Mouse (Mus musculus) olfactory bulb, adult 2 months (tissue): Measurements from ENCODE around the gene Enpep. TPM values are rescaled to one million over a fixed set of nuclear protein-coding genes. Genes with fewer than 3 reads are reported as not detected.
A peak's percentile ranks its signal among the peaks of the same experiment; 100 is the strongest.

Experiments used
- H3K27ac ChIP-seq: fragments of 200-500 bp; 2 replicates; pipeline ENCODE4 v1.5.1; 2012; ENCODE audit warnings: low read depth, low read length; ENCODE audit not compliant: insufficient read depth
- H3K4me1 ChIP-seq: fragments of 200-500 bp; 2 replicates; pipeline ENCODE4 v1.6.1; 2012; ENCODE audit warnings: low read length; ENCODE audit not compliant: control insufficient read depth, insufficient read depth
- H3K4me3 ChIP-seq: fragments of 200-500 bp; 2 replicates; pipeline ENCODE4 v1.5.1; 2012; ENCODE audit warnings: mild to moderate bottlenecking, low read depth, low read length, moderate library complexity; ENCODE audit not compliant: insufficient read depth
- CTCF ChIP-seq: fragments of 200-500 bp; IDR thresholded peaks from 2 replicates; pipeline ENCODE4 v1.5.1; 2012; ENCODE audit warnings: low read depth, mild to moderate bottlenecking, low read length, moderate library complexity; ENCODE audit not compliant: insufficient read depth
- POLR2A ChIP-seq: fragments of 200-500 bp; IDR thresholded peaks from 2 replicates; pipeline ENCODE4 v1.6.1; 2012; ENCODE audit warnings: mild to moderate bottlenecking, low read depth, low read length, moderate library complexity; ENCODE audit not compliant: insufficient read depth
- whole genome bisulfite sequencing: fragments of 180-500 bp; shearing (Covaris S2); methylation state at CpG from one replicate; pipeline ENCODE4 v1.1.7; 2018; 5-methylcytosine and 5-hydroxymethylcytosine counted together
- polyA plus RNA-seq: library from polyadenylated mRNA; stranded (reverse); fragments of >200 nt; gene quantifications from 2 replicates; pipeline ENCODE4 v1.2.4, GENCODE M21; 2012; ENCODE audit warnings: low replicate concordance; ENCODE audit not compliant: missing spikeins, insufficient read depth, insufficient read length

Enpep gene
- polyA plus RNA-seq, 1 experiment: not detected

GRCm38 (mm10) chr3:129351320-129351877 lies 18.9 kb upstream of the Enpep start:
- Histone ChIP-seq H3K4me1 (no peaks in the 10 kb centered on the region), H3K4me3 (no peak overlapping the region), H3K27ac (no peak overlapping the region)
- WGBS: 86% methylated on average over 11 of the region's 11 CpGs
- TF ChIP-seq CTCF (no peak), POLR2A (no peak)

GRCm38 (mm10) chr3:129347277-129347676 lies 14.8 kb upstream of the Enpep start:
- TF ChIP-seq CTCF (no peak), POLR2A (no peak)
- Histone ChIP-seq H3K4me3 (no peak overlapping the region), H3K27ac (no peak overlapping the region), H3K4me1 (no peaks in the 10 kb centered on the region)
- WGBS: 89% methylated on average over 10 of the region's 10 CpGs

- Histone ChIP-seq H3K27ac (no peak overlapping the region), H3K4me3 (no peak overlapping the region), H3K4me1 (no peaks in the 10 kb centered on the region)
- WGBS: 98% methylated on average over 1 of the region's 1 CpGs
- no peak for TF ChIP-seq CTCF
- TF ChIP-seq POLR2A: no peak
These were observed 10.2 kb upstream of the Enpep start for GRCm38 (mm10) chr3:129342767-129343166.

GRCm38 (mm10) chr3:129341066-129341465 lies 8.5 kb upstream of the Enpep start:
- TF ChIP-seq CTCF (no peak), POLR2A (no peak)
- no peaks in the 10 kb centered on the region for H3K4me1 ChIP-seq

GRCm38 (mm10) chr3:129338296-129339091 lies 6.0 kb upstream of the Enpep start:
- TF ChIP-seq POLR2A (no peak), CTCF (no peak)
- no peaks in the 10 kb centered on the region for H3K4me1 ChIP-seq
- H3K4me3 ChIP-seq: no peak overlapping the region
- no peak overlapping the region for H3K27ac ChIP-seq
- 27% methylated on average over 14 of the region's 14 CpGs for WGBS

More at GRCm38 (mm10) chr3:129341066-129341465, 8.5 kb upstream of the Enpep start:
- no peak overlapping the region for H3K27ac ChIP-seq
- no peak overlapping the region for H3K4me3 ChIP-seq

GRCm38 (mm10) chr3:129332142-129332541 lies 378 bp downstream of the Enpep start:
- TF ChIP-seq CTCF (no peak), POLR2A (no peak)
- Histone ChIP-seq H3K27ac (no peak overlapping the region), H3K4me3 (peak overlapping the region; percentile 29; the same call in 1 of the 2 replicates), H3K4me1 (peaks cover 10% of the 10 kb centered on the region)
- 71% methylated on average over 7 of the region's 7 CpGs for WGBS

GRCm38 (mm10) chr3:129331427-129331826 lies 1.1 kb downstream of the Enpep start:
- Histone ChIP-seq H3K4me1 (peaks cover 10% of the 10 kb centered on the region), H3K27ac (no peak overlapping the region), H3K4me3 (no peak overlapping the region)
- no peak for TF ChIP-seq CTCF
- no peak for TF ChIP-seq POLR2A
- whole genome bisulfite sequencing: 93% methylated on average over 6 of the region's 6 CpGs

- H3K4me1 ChIP-seq: peaks cover 10% of the 10 kb centered on the region
- no peak overlapping the region for H3K27ac ChIP-seq
- no peak overlapping the region for H3K4me3 ChIP-seq
- WGBS: 88% methylated on average over 4 of the region's 4 CpGs
- no peak for TF ChIP-seq CTCF
- TF ChIP-seq POLR2A: no peak
These were observed 4.5 kb downstream of the Enpep start for GRCm38 (mm10) chr3:129328056-129328455.

- WGBS: 75% methylated on average over 6 of the region's 6 CpGs
- TF ChIP-seq POLR2A (no peak), CTCF (no peak)
- Histone ChIP-seq H3K27ac (no peak overlapping the region), H3K4me1 (no peaks in the 10 kb centered on the region), H3K4me3 (no peak overlapping the region)
These were observed 10.9 kb downstream of the Enpep start for GRCm38 (mm10) chr3:129321585-129321984.
